Mouse (Mus musculus) kidney, embryonic 14.5 days (tissue): Measurements from ENCODE around the gene Gm29427. TPM values are rescaled to one million over a fixed set of nuclear protein-coding genes. Genes with fewer than 3 reads are reported as not detected.
"Not testable (repeated sequence)": the region's sequence is repeated elsewhere in the genome, so short reads cannot be mapped to it uniquely, and the experiment has no call there.

ENCODE experiments used
- ATAC-seq: fragments of 200-750 bp; cut with Nextera tagmentation; 2 replicates; pipeline ENCODE4 v1.8.0; 2017; ENCODE audit warnings: moderate number of reproducible peaks, mild to moderate bottlenecking, moderate TSS enrichment, moderate library complexity; ENCODE audit not compliant: low FRiP score, low TSS enrichment
- H3K27ac ChIP-seq: fragments of 300-500 bp; sonication (generic); 2 replicates; pipeline ENCODE4 v1.5.1; 2014; ENCODE audit warnings: low read depth, mild to moderate bottlenecking, low read length, moderate library complexity, mixed read lengths
- H3K27me3 ChIP-seq: fragments of 300-500 bp; sonication (generic); 2 replicates; pipeline ENCODE4 v1.6.1; 2014; ENCODE audit warnings: mild to moderate bottlenecking, low read length; ENCODE audit not compliant: control insufficient read depth, insufficient read depth
- H3K36me3 ChIP-seq: fragments of 300-500 bp; sonication (generic); 2 replicates; pipeline ENCODE4 v1.6.1; 2014; ENCODE audit warnings: low read length, mixed read lengths; ENCODE audit not compliant: control insufficient read depth, insufficient read depth
- H3K4me1 ChIP-seq: fragments of 300-500 bp; sonication (generic); 2 replicates; pipeline ENCODE4 v1.6.1; 2014; ENCODE audit warnings: low read length, mixed read lengths; ENCODE audit not compliant: control insufficient read depth, insufficient read depth
- H3K4me2 ChIP-seq: fragments of 300-500 bp; sonication (generic); replicated peaks from 2 replicates; pipeline ENCODE4 v1.6.1; 2014; ENCODE audit warnings: low read depth, mild to moderate bottlenecking, low read length
- H3K4me3 ChIP-seq: fragments of 300-500 bp; sonication (generic); 2 replicates; pipeline ENCODE4 v1.5.1; 2014; ENCODE audit warnings: mild to moderate bottlenecking, low read length
- H3K9ac ChIP-seq: fragments of 300-500 bp; sonication (generic); 2 replicates; pipeline ENCODE4 v1.6.1; 2014; ENCODE audit warnings: low read depth, mild to moderate bottlenecking, low read length, moderate library complexity
- H3K9me3 ChIP-seq: fragments of 300-500 bp; sonication (generic); 2 replicates; pipeline ENCODE4 v1.6.1; 2016; ENCODE audit warnings: low read length; ENCODE audit not compliant: control insufficient read depth
- WGBS: fragments of 180-500 bp; shearing (Covaris S2); extraction: QIAGEN DNeasy Blood & Tissue Kit; methylation state at CpG from one replicate; pipeline ENCODE4 v1.1.7; 2014; 5-methylcytosine and 5-hydroxymethylcytosine counted together
- polyA plus RNA-seq: library from polyadenylated mRNA; unstranded; fragments of >200 nt; fragmentation: Nextera tagmentation; extraction: Ambion mirVana; gene quantifications from 2 replicates; pipeline ENCODE4 v1.2.1, GENCODE M21; 2014

Gene Gm29427
- polyA plus RNA-seq, 1 experiment from 2014 or later = not detected

GRCm38 (mm10) chr1:130659641-130660040 is 56.0 kb downstream of the Gm29427 start:
- not testable (repeated sequence) for H3K27me3 ChIP-seq, H3K4me1 ChIP-seq, H3K9ac ChIP-seq, H3K4me2 ChIP-seq, H3K9me3 ChIP-seq, ATAC-seq, H3K4me3 ChIP-seq, H3K36me3 ChIP-seq, H3K27ac ChIP-seq
- WGBS = 21% methylated on average over 5 of the region's 5 CpGs

- no peak overlapping the region for H3K27ac ChIP-seq
- no peak for ATAC-seq
- H3K4me2 ChIP-seq = no peak overlapping the region
- H3K36me3 ChIP-seq = no peaks in the 10 kb centered on the region
- no peaks in the 10 kb centered on the region for H3K9me3 ChIP-seq
- H3K9ac ChIP-seq = no peak overlapping the region
- H3K4me3 ChIP-seq = no peak overlapping the region
- H3K27me3 ChIP-seq = no peaks in the 10 kb centered on the region
- 84% methylated on average over 4 of the region's 4 CpGs for WGBS
- no peaks in the 10 kb centered on the region for H3K4me1 ChIP-seq
These were observed 71.5 kb downstream of the Gm29427 start for GRCm38 (mm10) chr1:130644103-130644502.

- no peak for ATAC-seq
- no peak overlapping the region for H3K27ac ChIP-seq
- H3K4me2 ChIP-seq = no peak overlapping the region
These were observed 74.6 kb downstream of the Gm29427 start for GRCm38 (mm10) chr1:130640967-130641366.

GRCm38 (mm10) chr1:130633761-130634410 is 81.7 kb downstream of the Gm29427 start:
- peak overlapping the region; percentile 11; the same call in 1 of the 2 replicates for H3K4me2 ChIP-seq
- peak; percentile 80; the same call in 1 of the 2 replicates for ATAC-seq
- 39% methylated on average over 15 of the region's 16 CpGs for WGBS

More at GRCm38 (mm10) chr1:130640967-130641366, 74.6 kb downstream of the Gm29427 start:
- H3K27me3 ChIP-seq = no peaks in the 10 kb centered on the region
- no peaks in the 10 kb centered on the region for H3K9me3 ChIP-seq
- H3K4me1 ChIP-seq = no peaks in the 10 kb centered on the region
- H3K9ac ChIP-seq = no peak overlapping the region
- no peaks in the 10 kb centered on the region for H3K36me3 ChIP-seq
- H3K4me3 ChIP-seq = no peak overlapping the region

GRCm38 (mm10) chr1:130633316-130633715 is 82.3 kb downstream of the Gm29427 start:
- H3K36me3 ChIP-seq = no peaks in the 10 kb centered on the region
- no peak for ATAC-seq
- 92% methylated on average over 8 of the region's 8 CpGs for WGBS
- no peaks in the 10 kb centered on the region for H3K9me3 ChIP-seq
- H3K4me1 ChIP-seq = no peaks in the 10 kb centered on the region
- H3K27me3 ChIP-seq = no peaks in the 10 kb centered on the region
- no peak overlapping the region for H3K4me3 ChIP-seq
- H3K9ac ChIP-seq = no peak overlapping the region
- H3K4me2 ChIP-seq = no peak overlapping the region
- no peak overlapping the region for H3K27ac ChIP-seq

More at GRCm38 (mm10) chr1:130633761-130634410, 81.7 kb downstream of the Gm29427 start:
- no peaks in the 10 kb centered on the region for H3K27me3 ChIP-seq
- no peaks in the 10 kb centered on the region for H3K9me3 ChIP-seq
- H3K27ac ChIP-seq = no peak overlapping the region
- H3K9ac ChIP-seq = no peak overlapping the region
- no peaks in the 10 kb centered on the region for H3K4me1 ChIP-seq
- no peaks in the 10 kb centered on the region for H3K36me3 ChIP-seq
- no peak overlapping the region for H3K4me3 ChIP-seq

GRCm38 (mm10) chr1:130629521-130629920 is 86.1 kb downstream of the Gm29427 start, which contains the start of gene Zp3r:
Zp3r (minus strand) TSS chr1:130629621.
- WGBS = 90% methylated on average over 2 of the region's 2 CpGs
- no peak for ATAC-seq

More at GRCm38 (mm10) chr1:130629521-130629920, 86.1 kb downstream of the Gm29427 start, which contains the start of gene Zp3r:
- Histone ChIP-seq H3K9me3 (no peaks in the 10 kb centered on the region), H3K4me3 (no peak within 1 kb of the TSS), H3K36me3 (no peaks in the 10 kb centered on the region), H3K4me1 (no peaks in the 10 kb centered on the region), H3K27me3 (no peaks in the 10 kb centered on the region), H3K27ac (no peak within 1 kb of the TSS), H3K4me2 (no peak within 1 kb of the TSS), H3K9ac (no peak within 1 kb of the TSS)

Other genes with a start within 250 kb of the Gm29427 start
- not detected in 2 replicates for gene Zp3r, start 86.2 kb downstream of the Gm29427 start, polyA plus RNA-seq
- 0.53 and 1.0 TPM in 2 replicates for gene C4bp, start 54.2 kb downstream of the Gm29427 start, polyA plus RNA-seq
- gene Yod1, start 1.5 kb upstream of the Gm29427 start, polyA plus RNA-seq = 8.6 and 11.6 TPM in 2 replicates
- gene Pfkfb2, start 13.5 kb upstream of the Gm29427 start, polyA plus RNA-seq = 5.0 and 8.2 TPM in 2 replicates
- 8.9 and 9.4 TPM in 2 replicates for gene AA986860, start 16.2 kb upstream of the Gm29427 start, polyA plus RNA-seq
- gene Fcamr, start 85.1 kb upstream of the Gm29427 start, polyA plus RNA-seq = not detected in 2 replicates
- not detected in 2 replicates for gene Pigr, start 110.9 kb upstream of the Gm29427 start, polyA plus RNA-seq
- gene Fcmr, start 149.9 kb upstream of the Gm29427 start, polyA plus RNA-seq = not detected in 2 replicates
- not detected in 2 replicates for gene Il24, start 171.7 kb upstream of the Gm29427 start, polyA plus RNA-seq
- not detected in 2 replicates for gene Il20, start 195.7 kb upstream of the Gm29427 start, polyA plus RNA-seq
- 0.28 and 0.44 TPM in 2 replicates for gene Il19, start 224.3 kb upstream of the Gm29427 start, polyA plus RNA-seq